ENCODE assay signal across 8 mouse cellular contexts in the genomic region with DNA sequence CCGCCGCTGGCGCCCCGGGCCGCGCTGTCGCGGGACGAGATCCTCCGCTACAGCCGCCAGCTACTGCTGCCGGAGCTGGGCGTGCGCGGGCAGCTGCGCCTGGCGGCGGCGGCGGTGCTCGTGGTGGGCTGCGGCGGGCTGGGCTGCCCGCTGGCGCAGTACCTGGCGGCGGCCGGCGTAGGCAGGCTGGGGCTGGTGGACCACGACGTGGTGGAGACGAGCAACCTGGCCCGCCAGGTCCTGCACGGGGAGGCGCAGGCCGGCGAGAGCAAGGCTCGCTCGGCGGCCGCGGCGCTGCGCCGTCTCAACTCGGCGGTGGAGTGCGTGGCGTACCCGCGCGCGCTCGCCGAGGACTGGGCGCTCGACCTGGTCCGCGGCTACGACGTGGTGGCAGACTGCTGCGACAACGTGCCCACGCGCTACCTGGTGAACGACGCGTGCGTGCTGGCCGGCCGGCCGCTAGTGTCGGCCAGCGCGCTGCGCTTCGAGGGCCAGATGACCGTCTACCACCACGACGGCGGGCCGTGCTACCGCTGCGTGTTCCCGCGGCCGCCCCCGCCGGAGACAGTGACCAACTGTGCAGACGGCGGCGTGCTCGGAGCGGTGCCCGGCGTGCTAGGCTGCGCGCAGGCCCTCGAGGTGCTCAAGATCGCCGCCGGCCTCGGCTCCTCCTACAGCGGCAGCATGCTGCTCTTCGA. TPM values are rescaled to one million over a fixed set of nuclear protein-coding genes. Genes with fewer than 3 reads are reported as not detected.
DNase-seq lines count a peak whose midpoint lies in the region; ATAC-seq and TF ChIP-seq lines count a peak whose summit lies in the region.

No protein-coding gene starts in this region.

- H3K27me3 ChIP-seq in cerebellum, adult 2 months (ENCODE audit: control insufficient read depth, insufficient read depth, low read length) = no peaks in the 10 kb centered on the region
- H3K27me3 ChIP-seq in heart, embryonic 15.5 days = no peaks in the 10 kb centered on the region
- no peaks in the 10 kb centered on the region for H3K27me3 ChIP-seq in limb, embryonic 11.5 days (ENCODE audit: control insufficient read depth, insufficient read depth, low read length)
- no peaks in the 10 kb centered on the region for H3K27me3 ChIP-seq in midbrain, embryonic 11.5 days (ENCODE audit: control insufficient read depth, insufficient read depth, low read length)

- no peak for TF ChIP-seq POLR2A in cerebellum, adult 2 months (IDR thresholded peaks at IDR 0.05; ENCODE audit: borderline replicate concordance, insufficient read depth, low read length)

- H3K27ac ChIP-seq in cerebellum, adult 2 months (ENCODE audit: insufficient read depth, low read length) = peak overlapping the region; percentile 84
- peak overlapping the region; percentile 95 for H3K27ac ChIP-seq in heart, embryonic 15.5 days
- H3K27ac ChIP-seq in limb, embryonic 11.5 days (replicated peaks; ENCODE audit: low read depth, low read length) = peak overlapping the region; percentile 83
- peak overlapping the region; percentile 76; the same call in 1 of the 2 replicates for H3K27ac ChIP-seq in midbrain, embryonic 11.5 days (ENCODE audit: low read depth, low read length)

- no peak for TF ChIP-seq CTCF in cerebellum, adult 2 months (IDR thresholded peaks at IDR 0.05; ENCODE audit: borderline replicate concordance, insufficient read depth, low read depth, low read length)

- no peaks in the 10 kb centered on the region for H3K9me3 ChIP-seq in heart, embryonic 15.5 days (replicated peaks)
- H3K9me3 ChIP-seq in limb, embryonic 11.5 days (ENCODE audit: control insufficient read depth, low read length) = no peaks in the 10 kb centered on the region
- H3K9me3 ChIP-seq in midbrain, embryonic 11.5 days (ENCODE audit: control insufficient read depth, low read length) = no peaks in the 10 kb centered on the region

- peak overlapping the region; percentile 96 for H3K9ac ChIP-seq in heart, embryonic 15.5 days
- H3K9ac ChIP-seq in limb, embryonic 11.5 days (ENCODE audit: low read length) = peak overlapping the region; percentile 81
- peak overlapping the region; percentile 87 for H3K9ac ChIP-seq in midbrain, embryonic 11.5 days (ENCODE audit: low read length)

- peak overlapping the region; percentile 98 for H3K4me2 ChIP-seq in heart, embryonic 15.5 days
- H3K4me2 ChIP-seq in limb, embryonic 11.5 days (ENCODE audit: low read depth, severe bottlenecking) = peak overlapping the region; percentile 99
- peak overlapping the region; percentile 99 for H3K4me2 ChIP-seq in midbrain, embryonic 11.5 days

- peaks cover 9% of the 10 kb centered on the region for H3K36me3 ChIP-seq in heart, embryonic 15.5 days
- H3K36me3 ChIP-seq in limb, embryonic 11.5 days (ENCODE audit: control insufficient read depth, insufficient read depth, low read length) = peaks cover 4% of the 10 kb centered on the region; the same call in 1 of the 2 replicates
- peaks cover under 1% of the 10 kb centered on the region; the same call in 1 of the 2 replicates for H3K36me3 ChIP-seq in midbrain, embryonic 11.5 days (ENCODE audit: control insufficient read depth, insufficient read depth, low read length)

- peak overlapping the region; percentile 94 for H3K4me3 ChIP-seq in cerebellum, adult 2 months (replicated peaks; ENCODE audit: insufficient read depth, low read depth, low read length)
- H3K4me3 ChIP-seq in heart, embryonic 15.5 days = peak overlapping the region; percentile 98
- H3K4me3 ChIP-seq in limb, embryonic 11.5 days (ENCODE audit: low read depth, low read length) = peak overlapping the region; percentile 100
- peak overlapping the region; percentile 99 for H3K4me3 ChIP-seq in midbrain, embryonic 11.5 days (ENCODE audit: low read depth, low read length)

- peak; percentile 15 to 45 for DNase-seq in frontal cortex, postnatal 25 days (ENCODE audit: low spot score in 2 of 2)
- DNase-seq in frontal cortex, postnatal 14 days (ENCODE audit: low spot score in 2 of 2) = no peak
- DNase-seq in CD4-positive helper T cell, adult 2 months (ENCODE audit: low read depth, low spot score) = peak; percentile 51
- peak in 1 of 2 experiments; percentile 46 for DNase-seq in cerebellum, adult 2 months
- DNase-seq in limb, embryonic 11.5 days (ENCODE audit: low spot score) = peak; percentile 28
- DNase-seq in midbrain, embryonic 11.5 days (ENCODE audit: low spot score, missing footprints) = peak; percentile 86
- DNase-seq in thymus, postnatal 25 days = peak; percentile 16

- ATAC-seq in heart, embryonic 15.5 days (replicated peaks; ENCODE audit: insufficient number of reproducible peaks, insufficient read depth, low FRiP score, low read depth) = peak; percentile 61
- ATAC-seq in limb, embryonic 11.5 days (ENCODE audit: insufficient number of reproducible peaks, low FRiP score, low TSS enrichment, low read depth) = no peak
- peak; percentile 65 for ATAC-seq in midbrain, embryonic 11.5 days (ENCODE audit: low FRiP score)

- peaks cover 8% of the 10 kb centered on the region for H3K4me1 ChIP-seq in cerebellum, adult 2 months (ENCODE audit: control insufficient read depth, insufficient read depth, low read length)
- H3K4me1 ChIP-seq in heart, embryonic 15.5 days (replicated peaks) = peaks cover 33% of the 10 kb centered on the region
- peaks cover 16% of the 10 kb centered on the region for H3K4me1 ChIP-seq in limb, embryonic 11.5 days (ENCODE audit: control insufficient read depth, insufficient read depth, low read length)
- H3K4me1 ChIP-seq in midbrain, embryonic 11.5 days (ENCODE audit: control insufficient read depth, insufficient read depth, low read length) = peaks cover 19% of the 10 kb centered on the region

- 1% methylated on average over 103 of the region's 105 CpGs for WGBS in cerebellum, adult 2 months
- WGBS in heart, embryonic 15.5 days = 1% methylated on average over 105 of the region's 105 CpGs
- WGBS in limb, embryonic 11.5 days = 4% methylated on average over 98 of the region's 105 CpGs
- WGBS in midbrain, embryonic 11.5 days = 3% methylated on average over 95 of the region's 105 CpGs

RNA-seq across cellular contexts. Expression of a gene that starts 0.5 kb away (rescaled TPM):
- polyA plus RNA-seq in cerebellum, adult 2 months (2012; rRNA removed) = 13.4 and 14.1 TPM in 2 replicates
- 4.2 and 5.7 TPM in 2 replicates for polyA plus RNA-seq in heart, embryonic 15.5 days (2015; fragmentation: Nextera tagmentation; extraction: Ambion mirVana)
- 7.0 and 8.9 TPM in 2 replicates for polyA plus RNA-seq in limb, embryonic 11.5 days (2014; fragmentation: Nextera tagmentation; extraction: Ambion mirVana)
- polyA plus RNA-seq in midbrain, embryonic 11.5 days (2014; fragmentation: Nextera tagmentation; extraction: Ambion mirVana) = 8.0 TPM in 2 replicates

RNA-seq across cellular contexts. Expression of a gene that starts 0.5 kb away (rescaled TPM):
- 26.7 and 28.1 TPM in 2 replicates for polyA plus RNA-seq in cerebellum, adult 2 months (2012; rRNA removed)
- 69.3 and 96.2 TPM in 2 replicates for polyA plus RNA-seq in heart, embryonic 15.5 days (2015; fragmentation: Nextera tagmentation; extraction: Ambion mirVana)
- polyA plus RNA-seq in limb, embryonic 11.5 days (2014; fragmentation: Nextera tagmentation; extraction: Ambion mirVana) = 51.3 and 54.7 TPM in 2 replicates
- 75.4 and 92.2 TPM in 2 replicates for polyA plus RNA-seq in midbrain, embryonic 11.5 days (2014; fragmentation: Nextera tagmentation; extraction: Ambion mirVana)

RNA-seq across cellular contexts. Expression of a gene that starts 0.8 kb away (rescaled TPM):
- polyA plus RNA-seq in cerebellum, adult 2 months (2012; rRNA removed) = 36.1 and 39.9 TPM in 2 replicates
- polyA plus RNA-seq in heart, embryonic 15.5 days (2015; fragmentation: Nextera tagmentation; extraction: Ambion mirVana) = 10.9 and 14.2 TPM in 2 replicates
- 27.8 and 28.5 TPM in 2 replicates for polyA plus RNA-seq in limb, embryonic 11.5 days (2014; fragmentation: Nextera tagmentation; extraction: Ambion mirVana)
- polyA plus RNA-seq in midbrain, embryonic 11.5 days (2014; fragmentation: Nextera tagmentation; extraction: Ambion mirVana) = 23.8 and 24.6 TPM in 2 replicates

RNA-seq across cellular contexts. Expression of a gene that starts 24.0 kb away (rescaled TPM):
- 25.9 and 33.0 TPM in 2 replicates for polyA plus RNA-seq in cerebellum, adult 2 months (2012; rRNA removed)
- polyA plus RNA-seq in heart, embryonic 15.5 days (2015; fragmentation: Nextera tagmentation; extraction: Ambion mirVana) = 6.6 and 7.8 TPM in 2 replicates
- polyA plus RNA-seq in limb, embryonic 11.5 days (2014; fragmentation: Nextera tagmentation; extraction: Ambion mirVana) = 12.2 and 19.8 TPM in 2 replicates
- polyA plus RNA-seq in midbrain, embryonic 11.5 days (2014; fragmentation: Nextera tagmentation; extraction: Ambion mirVana) = 6.0 and 9.7 TPM in 2 replicates

RNA-seq across cellular contexts. Expression of a gene that starts 50.6 kb away (rescaled TPM):
- 1.5 and 1.8 TPM in 2 replicates for polyA plus RNA-seq in cerebellum, adult 2 months (2012; rRNA removed)
- polyA plus RNA-seq in heart, embryonic 15.5 days (2015; fragmentation: Nextera tagmentation; extraction: Ambion mirVana) = 0.18 and 0.48 TPM in 2 replicates
- polyA plus RNA-seq in limb, embryonic 11.5 days (2014; fragmentation: Nextera tagmentation; extraction: Ambion mirVana) = 0.71 and 0.76 TPM in 2 replicates
- polyA plus RNA-seq in midbrain, embryonic 11.5 days (2014; fragmentation: Nextera tagmentation; extraction: Ambion mirVana) = 1.2 and 1.7 TPM in 2 replicates

Comparison
In these comparisons a context has a peak if more than half of its experiments do, and no peak if none do; other contexts are left out.
1. DNase-seq: peak in frontal cortex, postnatal 25 days (2 of 2), CD4-positive helper T cell, adult 2 months (single experiment), limb, embryonic 11.5 days (single experiment), midbrain, embryonic 11.5 days (single experiment) and thymus, postnatal 25 days (single experiment); none in frontal cortex, postnatal 14 days (0 of 2).
2. Peak in every context shown above with its lines, with median percentiles within 50 percentile points of each other: H3K27ac ChIP-seq, H3K4me3 ChIP-seq, H3K4me2 ChIP-seq and H3K9ac ChIP-seq.